Mouse (Mus musculus): ENCODE measurements around the gene Unc93b1.

Unc93b1 gene

GRCm38 (mm10) chr19:3988066-3988465 is 53.1 kb downstream of the Unc93b1 start:
- DNase-seq: no peak

GRCm38 (mm10) chr19:3988750-3989149 is 53.8 kb downstream of the Unc93b1 start:
- DNase-seq: no peak

GRCm38 (mm10) chr19:3990804-3991203 is 55.8 kb downstream of the Unc93b1 start:
- no peak for DNase-seq

GRCm38 (mm10) chr19:3991562-3991961 is 56.6 kb downstream of the Unc93b1 start:
- DNase-seq: no peak

GRCm38 (mm10) chr19:3991966-3992365 is 57.0 kb downstream of the Unc93b1 start:
- no peak for DNase-seq

GRCm38 (mm10) chr19:3992416-3992815 is 57.4 kb downstream of the Unc93b1 start, which contains the start of gene Tbx10:
Gene Tbx10 (plus strand): TSS chr19:3992752.
- no peak for DNase-seq

- DNase-seq: no peak
These were observed 59.9 kb downstream of the Unc93b1 start for GRCm38 (mm10) chr19:3994932-3995331.

GRCm38 (mm10) chr19:3995505-3995904 is 60.5 kb downstream of the Unc93b1 start:
- DNase-seq: no peak

- no peak for DNase-seq
These were observed 61.1 kb downstream of the Unc93b1 start for GRCm38 (mm10) chr19:3996106-3996505.

- no peak for DNase-seq
These were observed 61.8 kb downstream of the Unc93b1 start for GRCm38 (mm10) chr19:3996747-3997146.

- DNase-seq: no peak
These were observed 62.2 kb downstream of the Unc93b1 start for GRCm38 (mm10) chr19:3997231-3997630.

- no peak for DNase-seq
These were observed 63.3 kb downstream of the Unc93b1 start for GRCm38 (mm10) chr19:3998335-3998734.
